Comparison of ENCODE assay signal across 18 mouse cellular contexts in the genomic region with DNA sequence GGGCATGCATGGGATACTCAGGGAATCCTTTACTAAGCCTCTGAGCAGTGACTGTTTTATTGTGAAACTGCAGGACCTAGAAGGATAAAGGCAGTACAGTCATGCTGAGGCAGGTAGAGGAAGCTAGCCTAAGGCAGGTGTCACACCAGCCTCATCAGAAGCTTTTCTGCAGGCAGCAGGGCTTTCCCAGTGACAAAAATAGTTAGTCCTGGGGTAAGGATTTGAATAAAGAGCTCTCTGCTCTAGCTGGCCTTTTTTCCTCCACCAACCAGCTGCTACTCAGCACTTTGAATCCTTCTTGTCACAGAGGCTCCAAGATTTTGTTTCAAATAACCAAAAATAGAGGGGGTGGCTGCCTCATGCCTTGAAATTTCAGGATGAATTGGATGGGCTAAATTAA. TPM values are rescaled to one million over a fixed set of nuclear protein-coding genes. Genes with fewer than 3 reads are reported as not detected.
DNase-seq lines count a peak whose midpoint lies in the region; ATAC-seq and TF ChIP-seq lines count a peak whose summit lies in the region.
"Had no signal": no experiment of that assay in that cellular context is flagged by ENCODE, and none has a peak within 500 bp of the region (broad histone marks: within the 10 kb centered on the region; RNA-seq: fewer than 3 reads in every experiment).

No protein-coding gene starts in this region.

- no peaks in the 10 kb centered on the region for H3K9me3 ChIP-seq in intestine, embryonic 14.5 days (ENCODE audit: control insufficient read depth, low read length)
- no peaks in the 10 kb centered on the region for H3K9me3 ChIP-seq in intestine, embryonic 16.5 days (ENCODE audit: control insufficient read depth, low read length)
- no peaks in the 10 kb centered on the region for H3K9me3 ChIP-seq in embryonic facial prominence, embryonic 12.5 days
- no peaks in the 10 kb centered on the region for H3K9me3 ChIP-seq in limb, embryonic 15.5 days
- H3K9me3 ChIP-seq: G1E; midbrain, embryonic 12.5 days; neural tube, embryonic 13.5 days had no signal

- H3K4me1 ChIP-seq in heart, adult 2 months (ENCODE audit: control insufficient read depth, insufficient read depth, low read length) = peaks cover 7% of the 10 kb centered on the region
- H3K4me1 ChIP-seq in intestine, embryonic 14.5 days (replicated peaks; ENCODE audit: control insufficient read depth, insufficient read depth, low read length) = peaks cover 28% of the 10 kb centered on the region
- peaks cover 7% of the 10 kb centered on the region for H3K4me1 ChIP-seq in intestine, embryonic 16.5 days (ENCODE audit: control insufficient read depth, insufficient read depth, low read length)
- H3K4me1 ChIP-seq in embryonic facial prominence, embryonic 12.5 days = peaks cover 46% of the 10 kb centered on the region
- peaks cover 67% of the 10 kb centered on the region for H3K4me1 ChIP-seq in limb, embryonic 15.5 days

- peaks cover 21% of the 10 kb centered on the region for H3K36me3 ChIP-seq in heart, adult 2 months (ENCODE audit: control insufficient read depth, insufficient read depth, low read length)
- peaks cover 58% of the 10 kb centered on the region for H3K36me3 ChIP-seq in intestine, embryonic 14.5 days (ENCODE audit: control insufficient read depth, insufficient read depth, low read length)
- H3K36me3 ChIP-seq in intestine, embryonic 16.5 days (ENCODE audit: control insufficient read depth, insufficient read depth, low read length) = peaks cover 2% of the 10 kb centered on the region; the same call in 1 of the 2 replicates
- peaks cover 14% of the 10 kb centered on the region for H3K36me3 ChIP-seq in embryonic facial prominence, embryonic 12.5 days
- H3K36me3 ChIP-seq in limb, embryonic 15.5 days = peaks cover 12% of the 10 kb centered on the region; the same call in 1 of the 2 replicates
- H3K36me3 ChIP-seq: G1E had no signal

- TF ChIP-seq POLR2A in heart, adult 2 months (IDR thresholded peaks at IDR 0.05; ENCODE audit: insufficient read depth, low read depth, low read length) = no peak

- H3K79me2 ChIP-seq in heart, adult 2 months (replicated peaks; ENCODE audit: control insufficient read depth, insufficient read depth, low read length) = no peaks in the 10 kb centered on the region

- no peak overlapping the region for H3K4me3 ChIP-seq in heart, adult 2 months
- H3K4me3 ChIP-seq in intestine, embryonic 14.5 days (ENCODE audit: low read depth, low read length) = no peak overlapping the region
- H3K4me3 ChIP-seq in intestine, embryonic 16.5 days (ENCODE audit: low read length) = no peak overlapping the region
- no peak overlapping the region for H3K4me3 ChIP-seq in embryonic facial prominence, embryonic 12.5 days
- H3K4me3 ChIP-seq in limb, embryonic 15.5 days = no peak overlapping the region
- no peak overlapping the region for H3K4me3 ChIP-seq in left cerebral cortex, adult 2 months
- H3K4me3 ChIP-seq: midbrain, embryonic 12.5 days; neural tube, embryonic 13.5 days had no signal

- intact Hi-C loops in heart, adult 2 months (cut with DNase I) = no loop called here
- intact Hi-C loops in left cerebral cortex, adult 2 months (cut with DNase I) = no loop called here

- H3K27me3 ChIP-seq in heart, adult 2 months (ENCODE audit: control insufficient read depth, insufficient read depth, low read length) = no peaks in the 10 kb centered on the region
- no peaks in the 10 kb centered on the region for H3K27me3 ChIP-seq in intestine, embryonic 14.5 days (replicated peaks; ENCODE audit: control insufficient read depth, insufficient read depth, low read length)
- H3K27me3 ChIP-seq in intestine, embryonic 16.5 days (replicated peaks; ENCODE audit: control insufficient read depth, insufficient read depth, low read length) = no peaks in the 10 kb centered on the region
- H3K27me3 ChIP-seq in embryonic facial prominence, embryonic 12.5 days = no peaks in the 10 kb centered on the region
- H3K27me3 ChIP-seq in limb, embryonic 15.5 days = no peaks in the 10 kb centered on the region
- H3K27me3 ChIP-seq: midbrain, embryonic 12.5 days; neural tube, embryonic 13.5 days had no signal

- no peak for DNase-seq in heart, adult 2 months
- DNase-seq in heart, adult 11 months = no peak
- DNase-seq in intestine, embryonic 14.5 days (ENCODE audit: low spot score) = no peak
- no peak for DNase-seq in spleen, adult 12 weeks (ENCODE audit: low spot score)
- DNase-seq in left cerebral cortex, adult 2 months (ENCODE audit: extremely low spot score in 1 of 2, low spot score in 2 of 2) = no peak
- DNase-seq: cerebellum, adult 11-12 months; layer of hippocampus, adult 9-11 months; lung, postnatal 10 days; retina, postnatal 1 day; thymus, adult 18-20 months had no signal

- H3K4me2 ChIP-seq in intestine, embryonic 14.5 days (ENCODE audit: low read length) = no peak overlapping the region
- no peak overlapping the region for H3K4me2 ChIP-seq in intestine, embryonic 16.5 days (ENCODE audit: low read depth, low read length)
- H3K4me2 ChIP-seq in embryonic facial prominence, embryonic 12.5 days (replicated peaks) = no peak overlapping the region
- H3K4me2 ChIP-seq in limb, embryonic 15.5 days = no peak overlapping the region
- H3K4me2 ChIP-seq: midbrain, embryonic 12.5 days; neural tube, embryonic 13.5 days had no signal

- ATAC-seq in intestine, embryonic 14.5 days (replicated peaks; ENCODE audit: low FRiP score, low TSS enrichment, low read depth) = no peak
- ATAC-seq in intestine, embryonic 16.5 days = no peak
- no peak for ATAC-seq in embryonic facial prominence, embryonic 12.5 days (ENCODE audit: insufficient number of reproducible peaks, insufficient read depth, low FRiP score, low TSS enrichment)
- no peak for ATAC-seq in limb, embryonic 15.5 days (ENCODE audit: insufficient number of reproducible peaks, low FRiP score, low TSS enrichment, low read depth)
- ATAC-seq: hindbrain, embryonic 16.5 days had no signal

- peak overlapping the region; percentile 29 for H3K27ac ChIP-seq in heart, adult 2 months
- peak overlapping the region; percentile 47 for H3K27ac ChIP-seq in intestine, embryonic 14.5 days (ENCODE audit: low read depth)
- no peak overlapping the region; the same call in 1 of the 2 replicates for H3K27ac ChIP-seq in intestine, embryonic 16.5 days (ENCODE audit: low read length)
- peak overlapping the region; percentile 90; the same call in 1 of the 2 replicates for H3K27ac ChIP-seq in embryonic facial prominence, embryonic 12.5 days
- H3K27ac ChIP-seq in limb, embryonic 15.5 days = peak overlapping the region; percentile 91
- no peak overlapping the region for H3K27ac ChIP-seq in left cerebral cortex, adult 2 months
- H3K27ac ChIP-seq: kidney, postnatal 0 days; midbrain, embryonic 12.5 days; neural tube, embryonic 13.5 days had no signal

- TF ChIP-seq EP300 in heart, adult 2 months (IDR thresholded peaks at IDR 0.05; ENCODE audit: insufficient read depth, low read depth, low read length) = no peak

- no peak overlapping the region for H3K9ac ChIP-seq in heart, adult 2 months (ENCODE audit: low read depth, low read length)
- H3K9ac ChIP-seq in intestine, embryonic 14.5 days (ENCODE audit: low read length) = no peak overlapping the region
- H3K9ac ChIP-seq in intestine, embryonic 16.5 days (ENCODE audit: low read depth, low read length) = no peak overlapping the region
- H3K9ac ChIP-seq in embryonic facial prominence, embryonic 12.5 days = no peak overlapping the region
- no peak overlapping the region for H3K9ac ChIP-seq in limb, embryonic 15.5 days
- H3K9ac ChIP-seq: midbrain, embryonic 12.5 days; neural tube, embryonic 13.5 days had no signal

- TF ChIP-seq CTCF in heart, adult 2 months (IDR thresholded peaks at IDR 0.05) = no peak
- no peak for TF ChIP-seq CTCF in left cerebral cortex, adult 2 months (IDR thresholded peaks at IDR 0.05)

RNA-seq across cellular contexts. Expression of a gene that starts 57.8 kb away (rescaled TPM):
- total RNA-seq in heart, adult 2 months (2021) = 1 to 10 TPM in 1 of 2 experiments, under 1 TPM in 1; 0.91 to 1.3 TPM
- 2.3 and 4.4 TPM in 2 replicates for polyA plus RNA-seq in heart, adult 2 months (2012; rRNA removed)
- 34.8 and 37.3 TPM in 2 replicates for polyA plus RNA-seq in intestine, embryonic 14.5 days (2014; fragmentation: Nextera tagmentation; extraction: Ambion mirVana)
- 44.0 and 44.7 TPM in 2 replicates for polyA plus RNA-seq in intestine, embryonic 16.5 days (2015; fragmentation: Nextera tagmentation; extraction: Ambion mirVana)
- 10.8 and 13.5 TPM in 2 replicates for polyA plus RNA-seq in embryonic facial prominence, embryonic 12.5 days (2016; fragmentation: Nextera tagmentation; extraction: Ambion mirVana)
- 17.6 and 35.9 TPM in 2 replicates for polyA plus RNA-seq in limb, embryonic 15.5 days (2015; fragmentation: Nextera tagmentation; extraction: Ambion mirVana)
- total RNA-seq in left cerebral cortex, adult 2 months (2021) = 1 to 10 TPM; 3.6 to 5.8 TPM

Comparison
In these comparisons a context has a peak if more than half of its experiments do, and no peak if none do; other contexts are left out.
1. H3K27ac ChIP-seq: peak in heart, adult 2 months (single experiment), intestine, embryonic 14.5 days (single experiment), embryonic facial prominence, embryonic 12.5 days (single experiment) and limb, embryonic 15.5 days (single experiment); none in intestine, embryonic 16.5 days (single experiment) and left cerebral cortex, adult 2 months (single experiment).